Mouse (Mus musculus) stomach, postnatal 0 days (tissue): ENCODE results near the gene Serpina12.

Experiments used
- CTCF ChIP-seq: IDR thresholded peaks from 2 replicates; pipeline ENCODE4 v1.5.1; 2016; ENCODE audit warnings: antibody characterized with exemption, low read depth, mild to moderate bottlenecking, moderate library complexity
- EP300 ChIP-seq: optimal IDR thresholded peaks from 2 replicates; pipeline ENCODE3; 2016; ENCODE audit warnings: antibody characterized with exemption

DNA sequence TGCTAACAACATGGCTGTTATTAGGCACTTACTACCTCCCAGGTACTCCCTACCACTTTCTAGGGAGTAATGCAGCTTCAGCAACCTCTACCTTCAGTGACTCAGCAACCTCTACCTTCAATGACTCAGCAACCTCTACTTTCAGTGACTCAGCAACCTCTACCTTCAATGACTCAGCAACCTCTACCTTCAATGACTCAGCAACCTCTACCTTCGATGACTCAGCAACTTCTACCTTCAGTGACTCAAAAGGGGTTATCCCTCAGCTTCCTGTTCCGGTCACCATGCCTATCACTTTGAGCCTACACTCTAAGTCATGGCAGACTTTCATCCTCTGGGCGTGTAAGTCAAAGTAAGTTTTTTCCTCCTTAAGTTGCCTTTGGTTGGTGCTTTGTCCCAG lies 43.6 kb downstream of the Serpina12 start:
- TF ChIP-seq CTCF (no peak), EP300 (no peak)
